ENCODE assay signal across 7 mouse cellular contexts in genomic region chr3:142281093-142281445, GRCm38 (mm10).
DNase-seq lines count a peak whose midpoint lies in the region; ATAC-seq lines count a peak whose summit lies in the region.

No protein-coding gene starts in this region.

- no peaks in the 10 kb centered on the region for H3K9me3 ChIP-seq in midbrain, embryonic 13.5 days
- no peaks in the 10 kb centered on the region for H3K9me3 ChIP-seq in midbrain, embryonic 15.5 days
- H3K9me3 ChIP-seq in embryonic facial prominence, embryonic 10.5 days: no peaks in the 10 kb centered on the region
- H3K9me3 ChIP-seq in hindbrain, embryonic 16.5 days (ENCODE audit: control insufficient read depth, low read length): no peaks in the 10 kb centered on the region

- no peak overlapping the region for H3K4me3 ChIP-seq in midbrain, embryonic 13.5 days (replicated peaks)
- H3K4me3 ChIP-seq in midbrain, embryonic 15.5 days: no peak overlapping the region
- no peak overlapping the region for H3K4me3 ChIP-seq in embryonic facial prominence, embryonic 10.5 days
- no peak overlapping the region for H3K4me3 ChIP-seq in hindbrain, embryonic 16.5 days (ENCODE audit: low read length)

- 0 out of 2 replicates have a peak, but pooled peaks have one; percentile 53 for ATAC-seq in midbrain, embryonic 13.5 days
- ATAC-seq in midbrain, embryonic 15.5 days (replicated peaks): no peak
- no peak for ATAC-seq in hindbrain, embryonic 16.5 days

- peak; percentile 48 for DNase-seq in embryonic facial prominence, embryonic 10.5 days (ENCODE audit: low spot score)
- DNase-seq in liver: peak; percentile 77
- DNase-seq in thymus, postnatal 14 days: peak; percentile 58
- no peak for DNase-seq in retina, postnatal 1 day

- H3K4me2 ChIP-seq in midbrain, embryonic 13.5 days (replicated peaks): no peak overlapping the region
- no peak overlapping the region for H3K4me2 ChIP-seq in midbrain, embryonic 15.5 days
- no peak overlapping the region for H3K4me2 ChIP-seq in hindbrain, embryonic 16.5 days (ENCODE audit: low read length)

- H3K27me3 ChIP-seq in midbrain, embryonic 13.5 days: no peaks in the 10 kb centered on the region
- no peaks in the 10 kb centered on the region for H3K27me3 ChIP-seq in midbrain, embryonic 15.5 days (replicated peaks)
- no peaks in the 10 kb centered on the region for H3K27me3 ChIP-seq in embryonic facial prominence, embryonic 10.5 days (replicated peaks; ENCODE audit: low read depth, poor library complexity, severe bottlenecking)
- no peaks in the 10 kb centered on the region for H3K27me3 ChIP-seq in hindbrain, embryonic 16.5 days (replicated peaks; ENCODE audit: control insufficient read depth, insufficient read depth, low read length)

- H3K4me1 ChIP-seq in midbrain, embryonic 13.5 days (replicated peaks): 0 out of 2 replicates have a peak, but pooled peaks cover 2% of the 10 kb centered on the region
- no peaks in the 10 kb centered on the region for H3K4me1 ChIP-seq in midbrain, embryonic 15.5 days
- H3K4me1 ChIP-seq in embryonic facial prominence, embryonic 10.5 days: peaks cover 15% of the 10 kb centered on the region
- H3K4me1 ChIP-seq in hindbrain, embryonic 16.5 days (ENCODE audit: control insufficient read depth, insufficient read depth, low read depth, low read length): no peaks in the 10 kb centered on the region

- H3K9ac ChIP-seq in midbrain, embryonic 13.5 days (replicated peaks): no peak overlapping the region
- no peak overlapping the region for H3K9ac ChIP-seq in midbrain, embryonic 15.5 days
- H3K9ac ChIP-seq in hindbrain, embryonic 16.5 days (ENCODE audit: low read depth, low read length): no peak overlapping the region

- no peak overlapping the region for H3K27ac ChIP-seq in midbrain, embryonic 13.5 days
- no peak overlapping the region for H3K27ac ChIP-seq in midbrain, embryonic 15.5 days
- H3K27ac ChIP-seq in embryonic facial prominence, embryonic 10.5 days (replicated peaks): no peak overlapping the region
- H3K27ac ChIP-seq in hindbrain, embryonic 16.5 days (ENCODE audit: low read depth, low read length): no peak overlapping the region

- 100% methylated on average over 1 of the region's 1 CpGs for WGBS in midbrain, embryonic 13.5 days
- 97% methylated on average over 1 of the region's 1 CpGs for WGBS in midbrain, embryonic 15.5 days
- 47% methylated on average over 1 of the region's 1 CpGs for WGBS in embryonic facial prominence, embryonic 10.5 days
- WGBS in hindbrain, embryonic 16.5 days: 81% methylated on average over 1 of the region's 1 CpGs

- H3K36me3 ChIP-seq in midbrain, embryonic 13.5 days: no peaks in the 10 kb centered on the region
- no peaks in the 10 kb centered on the region for H3K36me3 ChIP-seq in midbrain, embryonic 15.5 days (replicated peaks)
- no peaks in the 10 kb centered on the region for H3K36me3 ChIP-seq in embryonic facial prominence, embryonic 10.5 days (replicated peaks)
- H3K36me3 ChIP-seq in hindbrain, embryonic 16.5 days (ENCODE audit: control insufficient read depth, insufficient read depth, low read length): no peaks in the 10 kb centered on the region
